Mouse (Mus musculus): ENCODE results near the gene Tmem178. TPM values are rescaled to one million over a fixed set of nuclear protein-coding genes. Genes with fewer than 3 reads are reported as not detected.
"Not testable (repeated sequence)": the region's sequence is repeated elsewhere in the genome, so short reads cannot be mapped to it uniquely, and the experiment has no call there.

The Tmem178 gene
- polyA plus RNA-seq, 1 experiment from 2014 or later, result 30.5 TPM

GRCm38 (mm10) chr17:80936521-80936920, 7.9 kb upstream of the Tmem178 start:
- Histone ChIP-seq H3K4me3 (replicated peaks; ENCODE audit: low read depth, low read length) (no peak overlapping the region), H3K27me3 (ENCODE audit: control insufficient read depth, insufficient read depth, low read length) (no peaks in the 10 kb centered on the region), H3K27ac (replicated peaks; ENCODE audit: low read depth, low read length) (no peak overlapping the region), H3K36me3 (ENCODE audit: control insufficient read depth, insufficient read depth, low read length) (no peaks in the 10 kb centered on the region), H3K9ac (replicated peaks; ENCODE audit: low read length) (no peak overlapping the region), H3K4me2 (ENCODE audit: low read length) (no peak overlapping the region), H3K4me1 (ENCODE audit: control insufficient read depth, insufficient read depth, low read length) (no peaks in the 10 kb centered on the region), H3K9me3 (ENCODE audit: control insufficient read depth, low read length) (no peaks in the 10 kb centered on the region)
- no peak for ATAC-seq (ENCODE audit: low FRiP score, low TSS enrichment)
- 84% methylated on average over 5 of the region's 5 CpGs for WGBS
- DNase-seq, result no peak

GRCm38 (mm10) chr17:80939833-80940232, 4.6 kb upstream of the Tmem178 start:
- no peak for DNase-seq
- no peak overlapping the region for H3K27ac ChIP-seq (replicated peaks; ENCODE audit: low read depth, low read length)
- H3K4me3 ChIP-seq (replicated peaks; ENCODE audit: low read depth, low read length), result no peak overlapping the region
- 0 out of 2 replicates have a peak, but pooled peaks cover 4% of the 10 kb centered on the region for H3K4me1 ChIP-seq (ENCODE audit: control insufficient read depth, insufficient read depth, low read length)
- WGBS, result 72% methylated on average over 7 of the region's 7 CpGs
- no peaks in the 10 kb centered on the region for H3K36me3 ChIP-seq (ENCODE audit: control insufficient read depth, insufficient read depth, low read length)
- ATAC-seq (ENCODE audit: low FRiP score, low TSS enrichment), result no peak
- H3K9me3 ChIP-seq (ENCODE audit: control insufficient read depth, low read length), result no peaks in the 10 kb centered on the region
- no peak overlapping the region for H3K9ac ChIP-seq (replicated peaks; ENCODE audit: low read length)
- no peaks in the 10 kb centered on the region for H3K27me3 ChIP-seq (ENCODE audit: control insufficient read depth, insufficient read depth, low read length)
- no peak overlapping the region for H3K4me2 ChIP-seq (ENCODE audit: low read length)

GRCm38 (mm10) chr17:80941857-80942256, 2.6 kb upstream of the Tmem178 start:
- 63% methylated on average over 11 of the region's 11 CpGs for WGBS
- H3K27me3 ChIP-seq (ENCODE audit: control insufficient read depth, insufficient read depth, low read length), result no peaks in the 10 kb centered on the region
- H3K4me2 ChIP-seq (ENCODE audit: low read length), result no peak overlapping the region
- no peaks in the 10 kb centered on the region for H3K36me3 ChIP-seq (ENCODE audit: control insufficient read depth, insufficient read depth, low read length)
- DNase-seq (no peak), ATAC-seq (ENCODE audit: low FRiP score, low TSS enrichment) (no peak)
- no peak overlapping the region for H3K4me3 ChIP-seq (replicated peaks; ENCODE audit: low read depth, low read length)
- H3K4me1 ChIP-seq (ENCODE audit: control insufficient read depth, insufficient read depth, low read length), result peaks cover 18% of the 10 kb centered on the region
- no peaks in the 10 kb centered on the region for H3K9me3 ChIP-seq (ENCODE audit: control insufficient read depth, low read length)
- peak overlapping the region; percentile 10; the same call in 1 of the 2 replicates for H3K27ac ChIP-seq (replicated peaks; ENCODE audit: low read depth, low read length)
- H3K9ac ChIP-seq (replicated peaks; ENCODE audit: low read length), result no peak overlapping the region

GRCm38 (mm10) chr17:80943835-80944529, 450 bp upstream of the Tmem178 start:
- no peak; the same call in 1 of the 2 replicates for ATAC-seq (ENCODE audit: low FRiP score, low TSS enrichment)
- WGBS, result 4% methylated on average over 25 of the region's 26 CpGs
- Histone ChIP-seq H3K4me1 (ENCODE audit: control insufficient read depth, insufficient read depth, low read length) (peaks cover 23% of the 10 kb centered on the region), H3K9ac (replicated peaks; ENCODE audit: low read length) (peak overlapping the region; percentile 95), H3K36me3 (ENCODE audit: control insufficient read depth, insufficient read depth, low read length) (no peaks in the 10 kb centered on the region), H3K9me3 (ENCODE audit: control insufficient read depth, low read length) (no peaks in the 10 kb centered on the region), H3K27ac (replicated peaks; ENCODE audit: low read depth, low read length) (peak overlapping the region; percentile 90), H3K27me3 (ENCODE audit: control insufficient read depth, insufficient read depth, low read length) (no peaks in the 10 kb centered on the region), H3K4me2 (ENCODE audit: low read length) (peak overlapping the region; percentile 80), H3K4me3 (replicated peaks; ENCODE audit: low read depth, low read length) (peak overlapping the region; percentile 88)
- peak; percentile 40 for DNase-seq

- DNase-seq, result not testable (repeated sequence)
Observed at GRCm38 (mm10) chr17:80945510-80945909, 1.1 kb downstream of the Tmem178 start.

GRCm38 (mm10) chr17:80946091-80946885, 1.9 kb downstream of the Tmem178 start:
- Histone ChIP-seq H3K9me3 (ENCODE audit: control insufficient read depth, low read length) (no peaks in the 10 kb centered on the region), H3K9ac (replicated peaks; ENCODE audit: low read length) (peak overlapping the region; percentile 39; the same call in 1 of the 2 replicates), H3K4me3 (replicated peaks; ENCODE audit: low read depth, low read length) (peak overlapping the region; percentile 88), H3K4me2 (ENCODE audit: low read length) (peak overlapping the region; percentile 56), H3K4me1 (ENCODE audit: control insufficient read depth, insufficient read depth, low read length) (peaks cover 23% of the 10 kb centered on the region), H3K36me3 (ENCODE audit: control insufficient read depth, insufficient read depth, low read length) (no peaks in the 10 kb centered on the region), H3K27ac (replicated peaks; ENCODE audit: low read depth, low read length) (no peak overlapping the region), H3K27me3 (ENCODE audit: control insufficient read depth, insufficient read depth, low read length) (no peaks in the 10 kb centered on the region)
- no peak for DNase-seq
- WGBS, result 59% methylated on average over 5 of the region's 5 CpGs
- no peak for ATAC-seq (ENCODE audit: low FRiP score, low TSS enrichment)

More at GRCm38 (mm10) chr17:80945510-80945909, 1.1 kb downstream of the Tmem178 start:
- Histone ChIP-seq H3K4me2 (ENCODE audit: low read length) (peak overlapping the region; percentile 56), H3K4me1 (ENCODE audit: control insufficient read depth, insufficient read depth, low read length) (peaks cover 23% of the 10 kb centered on the region), H3K4me3 (replicated peaks; ENCODE audit: low read depth, low read length) (peak overlapping the region; percentile 88)
- not testable (repeated sequence) for H3K27ac ChIP-seq (replicated peaks; ENCODE audit: low read depth, low read length); H3K27me3 ChIP-seq (ENCODE audit: control insufficient read depth, insufficient read depth, low read length); H3K9ac ChIP-seq (replicated peaks; ENCODE audit: low read length); H3K9me3 ChIP-seq (ENCODE audit: control insufficient read depth, low read length); H3K36me3 ChIP-seq (ENCODE audit: control insufficient read depth, insufficient read depth, low read length); ATAC-seq (ENCODE audit: low FRiP score, low TSS enrichment)
- 29% methylated on average over 8 of the region's 8 CpGs for WGBS

- H3K4me3 ChIP-seq (replicated peaks; ENCODE audit: low read depth, low read length), result peak overlapping the region; percentile 88
- peaks cover 30% of the 10 kb centered on the region for H3K4me1 ChIP-seq (ENCODE audit: control insufficient read depth, insufficient read depth, low read length)
- no peaks in the 10 kb centered on the region for H3K9me3 ChIP-seq (ENCODE audit: control insufficient read depth, low read length)
- DNase-seq (no peak), ATAC-seq (ENCODE audit: low FRiP score, low TSS enrichment) (no peak)
- H3K27ac ChIP-seq (replicated peaks; ENCODE audit: low read depth, low read length), result no peak overlapping the region
- H3K4me2 ChIP-seq (ENCODE audit: low read length), result peak overlapping the region; percentile 56
- no peak overlapping the region; the same call in 1 of the 2 replicates for H3K9ac ChIP-seq (replicated peaks; ENCODE audit: low read length)
- no peaks in the 10 kb centered on the region for H3K36me3 ChIP-seq (ENCODE audit: control insufficient read depth, insufficient read depth, low read length)
- 81% methylated on average over 12 of the region's 12 CpGs for WGBS
- H3K27me3 ChIP-seq (ENCODE audit: control insufficient read depth, insufficient read depth, low read length), result no peaks in the 10 kb centered on the region
Observed at GRCm38 (mm10) chr17:80947075-80947960, 2.9 kb downstream of the Tmem178 start.

GRCm38 (mm10) chr17:80949382-80949781, 5.0 kb downstream of the Tmem178 start:
- Histone ChIP-seq H3K27ac (replicated peaks; ENCODE audit: low read depth, low read length) (no peak overlapping the region), H3K4me2 (ENCODE audit: low read length) (no peak overlapping the region), H3K9ac (replicated peaks; ENCODE audit: low read length) (no peak overlapping the region), H3K4me1 (ENCODE audit: control insufficient read depth, insufficient read depth, low read length) (peaks cover 29% of the 10 kb centered on the region), H3K36me3 (ENCODE audit: control insufficient read depth, insufficient read depth, low read length) (no peaks in the 10 kb centered on the region), H3K4me3 (replicated peaks; ENCODE audit: low read depth, low read length) (no peak overlapping the region), H3K9me3 (ENCODE audit: control insufficient read depth, low read length) (no peaks in the 10 kb centered on the region), H3K27me3 (ENCODE audit: control insufficient read depth, insufficient read depth, low read length) (no peaks in the 10 kb centered on the region)
- ATAC-seq (ENCODE audit: low FRiP score, low TSS enrichment) (no peak), DNase-seq (no peak)
- WGBS, result 81% methylated on average over 7 of the region's 7 CpGs
